ENCODE assay signal across 9 mouse cellular contexts in the genomic region with DNA sequence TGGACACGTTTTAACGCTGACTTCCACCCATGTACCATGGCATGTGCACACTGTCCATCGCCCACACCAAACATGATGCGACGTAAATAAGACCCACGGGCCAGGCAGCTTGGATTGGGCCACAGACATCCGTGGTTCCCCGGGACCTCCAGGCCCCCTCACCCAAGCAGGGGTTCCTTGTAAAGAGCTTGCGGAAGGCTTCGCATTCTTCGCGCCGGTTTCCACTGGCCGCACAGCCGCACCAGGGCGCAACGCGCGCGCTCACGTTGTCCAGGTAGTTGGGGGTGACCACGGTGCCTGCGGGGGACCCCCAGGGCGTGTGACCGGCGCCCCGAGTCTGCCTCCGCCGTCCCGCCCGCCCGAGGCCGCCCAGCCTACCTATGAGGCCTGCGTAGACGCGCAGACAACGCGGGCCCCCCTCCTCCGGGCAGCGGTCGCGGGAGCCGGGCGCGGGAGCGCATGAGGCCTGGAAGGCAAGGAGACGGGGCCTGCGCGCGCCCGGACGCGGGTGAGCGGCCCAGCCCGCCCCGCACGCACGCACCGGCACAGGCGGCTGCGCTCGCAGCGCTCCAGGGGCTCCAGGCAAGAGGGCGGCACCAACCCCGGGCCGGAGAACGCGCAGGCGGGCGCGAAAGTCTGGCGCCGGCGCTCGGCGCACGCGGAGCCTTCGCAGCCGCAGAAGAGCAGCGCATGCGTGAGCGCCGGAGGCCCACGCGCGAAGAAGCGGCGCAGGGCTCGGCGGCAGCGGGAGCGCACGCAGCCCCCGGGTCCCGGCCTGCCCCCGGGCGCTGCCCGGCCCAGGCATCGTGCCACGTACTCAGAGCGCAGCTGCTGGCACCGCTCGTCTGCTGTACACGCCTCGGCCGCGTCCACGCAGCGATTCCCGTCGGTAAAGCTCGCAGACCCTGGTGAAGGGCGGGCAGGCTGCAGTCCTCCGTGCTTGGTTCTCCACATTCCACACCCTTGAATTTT. TPM values are rescaled to one million over a fixed set of nuclear protein-coding genes. Genes with fewer than 3 reads are reported as not detected.
DNase-seq lines count a peak whose midpoint lies in the region; ATAC-seq and TF ChIP-seq lines count a peak whose summit lies in the region.
"Had no signal": no experiment of that assay in that cellular context is flagged by ENCODE, and none has a peak within 500 bp of the region (broad histone marks: within the 10 kb centered on the region; RNA-seq: fewer than 3 reads in every experiment).

No protein-coding gene starts in this region.

- intact Hi-C loops in gastrocnemius, adult 2 months (cut with DNase I), result no loop called here

- H3K27ac ChIP-seq in gastrocnemius, adult 2 months, result peak overlapping the region; percentile 51
- no peak overlapping the region for H3K27ac ChIP-seq in bone marrow macrophage, adult 2 months (ENCODE audit: insufficient read depth, low read depth, low read length)
- H3K27ac ChIP-seq in forebrain, embryonic 12.5 days, result no peak overlapping the region
- peak overlapping the region; percentile 77 for H3K27ac ChIP-seq in hindbrain, postnatal 0 days
- H3K27ac ChIP-seq in limb, embryonic 11.5 days (replicated peaks; ENCODE audit: low read depth, low read length), result no peak overlapping the region
- H3K27ac ChIP-seq in olfactory bulb, adult 2 months (ENCODE audit: insufficient read depth, low read depth, low read length), result peak overlapping the region; percentile 59

- no peak for TF ChIP-seq POLR2A in bone marrow macrophage, adult 2 months (IDR thresholded peaks at IDR 0.05; ENCODE audit: borderline replicate concordance, low read depth, low read length)
- TF ChIP-seq POLR2A in olfactory bulb, adult 2 months (IDR thresholded peaks at IDR 0.05; ENCODE audit: insufficient read depth, low read depth, low read length), result peak; percentile 73

- peaks cover 19% of the 10 kb centered on the region for H3K4me1 ChIP-seq in bone marrow macrophage, adult 2 months (ENCODE audit: control insufficient read depth, insufficient read depth, low read length)
- H3K4me1 ChIP-seq in forebrain, embryonic 12.5 days, result peaks cover 19% of the 10 kb centered on the region
- peaks cover 6% of the 10 kb centered on the region; the same call in 1 of the 2 replicates for H3K4me1 ChIP-seq in hindbrain, postnatal 0 days (ENCODE audit: insufficient read depth, low read length)
- H3K4me1 ChIP-seq in limb, embryonic 11.5 days (ENCODE audit: control insufficient read depth, insufficient read depth, low read length), result 0 out of 2 replicates have a peak, but pooled peaks cover 8% of the 10 kb centered on the region
- peaks cover 22% of the 10 kb centered on the region for H3K4me1 ChIP-seq in olfactory bulb, adult 2 months (ENCODE audit: control insufficient read depth, insufficient read depth, low read length)

- peak overlapping the region; percentile 74 for H3K4me3 ChIP-seq in gastrocnemius, adult 2 months
- H3K4me3 ChIP-seq in bone marrow macrophage, adult 2 months (ENCODE audit: insufficient read depth, low read length), result peak overlapping the region; percentile 58
- peak overlapping the region; percentile 57 for H3K4me3 ChIP-seq in forebrain, embryonic 12.5 days (replicated peaks)
- peak overlapping the region; percentile 56 for H3K4me3 ChIP-seq in hindbrain, postnatal 0 days (ENCODE audit: low read length)
- H3K4me3 ChIP-seq in limb, embryonic 11.5 days (ENCODE audit: low read depth, low read length), result peak overlapping the region; percentile 56
- H3K4me3 ChIP-seq in olfactory bulb, adult 2 months (ENCODE audit: insufficient read depth, low read depth, low read length), result peak overlapping the region; percentile 65

- no peak for TF ChIP-seq CTCF in gastrocnemius, adult 2 months (IDR thresholded peaks at IDR 0.05)
- no peak for TF ChIP-seq CTCF in bone marrow macrophage, adult 2 months (IDR thresholded peaks at IDR 0.05; ENCODE audit: low read depth, low read length)
- TF ChIP-seq CTCF in hindbrain, postnatal 0 days (IDR thresholded peaks at IDR 0.05; ENCODE audit: low read depth), result no peak
- TF ChIP-seq CTCF in olfactory bulb, adult 2 months (IDR thresholded peaks at IDR 0.05; ENCODE audit: insufficient read depth, low read depth, low read length), result no peak

- H3K9me3 ChIP-seq in forebrain, embryonic 12.5 days, result no peaks in the 10 kb centered on the region
- H3K9me3 ChIP-seq in hindbrain, postnatal 0 days (ENCODE audit: low read length), result no peaks in the 10 kb centered on the region
- no peaks in the 10 kb centered on the region for H3K9me3 ChIP-seq in limb, embryonic 11.5 days (ENCODE audit: control insufficient read depth, low read length)

- peak; percentile 66 for DNase-seq in gastrocnemius, adult 2 months
- DNase-seq in gastrocnemius, postnatal 25 days, result no peak
- peak; percentile 86 for DNase-seq in hindbrain, postnatal 0 days (ENCODE audit: low spot score)
- DNase-seq in limb, embryonic 11.5 days (ENCODE audit: low spot score), result peak; percentile 60

- 3% methylated on average over 113 of the region's 115 CpGs for WGBS in forebrain, embryonic 12.5 days
- WGBS in hindbrain, postnatal 0 days, result 3% methylated on average over 107 of the region's 115 CpGs
- 3% methylated on average over 100 of the region's 115 CpGs for WGBS in limb, embryonic 11.5 days
- WGBS in olfactory bulb, adult 2 months, result 2% methylated on average over 115 of the region's 115 CpGs

- H3K4me2 ChIP-seq in forebrain, embryonic 12.5 days, result peak overlapping the region; percentile 87
- H3K4me2 ChIP-seq in hindbrain, postnatal 0 days (ENCODE audit: low read depth, low read length), result peak overlapping the region; percentile 90
- peak overlapping the region; percentile 99 for H3K4me2 ChIP-seq in limb, embryonic 11.5 days (ENCODE audit: low read depth, severe bottlenecking)

- no peaks in the 10 kb centered on the region for H3K36me3 ChIP-seq in forebrain, embryonic 12.5 days (replicated peaks)
- H3K36me3 ChIP-seq in hindbrain, postnatal 0 days (ENCODE audit: insufficient read depth, low read length), result no peaks in the 10 kb centered on the region
- H3K36me3 ChIP-seq in limb, embryonic 11.5 days (ENCODE audit: control insufficient read depth, insufficient read depth, low read length), result no peaks in the 10 kb centered on the region

- peak; percentile 79 for ATAC-seq in forebrain, embryonic 12.5 days (ENCODE audit: low FRiP score)
- ATAC-seq in hindbrain, postnatal 0 days, result peak; percentile 85
- peak; percentile 65; the same call in 1 of the 2 replicates for ATAC-seq in limb, embryonic 11.5 days (ENCODE audit: insufficient number of reproducible peaks, low FRiP score, low TSS enrichment, low read depth)
- ATAC-seq in megakaryocyte-erythroid progenitor cell, adult 5-6 weeks (replicated peaks; ENCODE audit: low FRiP score, low TSS enrichment, poor library complexity, severe bottlenecking), result no peak

- H3K27me3 ChIP-seq in forebrain, embryonic 12.5 days, result peaks cover 60% of the 10 kb centered on the region
- H3K27me3 ChIP-seq in hindbrain, postnatal 0 days (ENCODE audit: insufficient read depth, low read length), result no peaks in the 10 kb centered on the region
- H3K27me3 ChIP-seq in limb, embryonic 11.5 days (ENCODE audit: control insufficient read depth, insufficient read depth, low read length), result peaks cover 31% of the 10 kb centered on the region

- peak overlapping the region; percentile 60 for H3K9ac ChIP-seq in forebrain, embryonic 12.5 days
- peak overlapping the region; percentile 73 for H3K9ac ChIP-seq in hindbrain, postnatal 0 days (replicated peaks; ENCODE audit: low read length)
- peak overlapping the region; percentile 70 for H3K9ac ChIP-seq in limb, embryonic 11.5 days (ENCODE audit: low read length)

RNA-seq across cellular contexts. Expression of gene Gfra4, which starts 1.7 kb away (rescaled TPM):
- total RNA-seq in gastrocnemius, adult 2 months (2021), result 1 to 10 TPM; 1.1 to 1.7 TPM
- total RNA-seq in gastrocnemius, postnatal 25 days (2021), result 1 to 10 TPM; 1.8 to 3.2 TPM
- polyA plus RNA-seq in bone marrow macrophage, adult 2 months (2012; ENCODE audit: insufficient read depth, insufficient read length, missing spikeins), result 0.96 and 1.5 TPM in 2 replicates
- 6.0 and 7.6 TPM in 2 replicates for polyA plus RNA-seq in forebrain, embryonic 12.5 days (2016; fragmentation: Nextera tagmentation; extraction: Ambion mirVana)
- total RNA-seq in hindbrain, postnatal 0 days (2014; rRNA removed), result 72.6 and 83.3 TPM in 2 replicates
- 52.0 and 57.1 TPM in 2 replicates for polyA plus RNA-seq in hindbrain, postnatal 0 days (2015; fragmentation: Nextera tagmentation; extraction: Ambion mirVana)
- 10.3 and 10.9 TPM in 2 replicates for polyA plus RNA-seq in limb, embryonic 11.5 days (2014; fragmentation: Nextera tagmentation; extraction: Ambion mirVana)
- polyA plus RNA-seq in olfactory bulb, adult 2 months (2012; ENCODE audit: insufficient read depth, insufficient read length, low replicate concordance, missing spikeins), result not detected in 2 replicates
- not detected in 2 replicates for total RNA-seq in megakaryocyte-erythroid progenitor cell, adult 5-6 weeks (2014; fragmentation: Nextera tagmentation)
- not detected in 2 replicates for total RNA-seq in megakaryocyte-erythroid progenitor cell, adult 5-6 weeks (2017)

RNA-seq across cellular contexts. Expression of gene Adam33, which starts 22.5 kb away (rescaled TPM):
- 1 to 10 TPM; 2.5 TPM for total RNA-seq in gastrocnemius, adult 2 months (2021)
- total RNA-seq in gastrocnemius, postnatal 25 days (2021), result 1 to 10 TPM; 1.7 to 4.7 TPM
- 12.8 and 13.6 TPM in 2 replicates for polyA plus RNA-seq in bone marrow macrophage, adult 2 months (2012; ENCODE audit: insufficient read depth, insufficient read length, missing spikeins)
- 0.97 and 1.5 TPM in 2 replicates for polyA plus RNA-seq in forebrain, embryonic 12.5 days (2016; fragmentation: Nextera tagmentation; extraction: Ambion mirVana)
- 0.72 and 1.9 TPM in 2 replicates for total RNA-seq in hindbrain, postnatal 0 days (2014; rRNA removed)
- polyA plus RNA-seq in hindbrain, postnatal 0 days (2015; fragmentation: Nextera tagmentation; extraction: Ambion mirVana), result 1.5 and 1.8 TPM in 2 replicates
- 0.47 and 0.72 TPM in 2 replicates for polyA plus RNA-seq in limb, embryonic 11.5 days (2014; fragmentation: Nextera tagmentation; extraction: Ambion mirVana)
- not detected in 2 replicates for polyA plus RNA-seq in olfactory bulb, adult 2 months (2012; ENCODE audit: insufficient read depth, insufficient read length, low replicate concordance, missing spikeins)
- 0.76 TPM in 1 of 2 replicates, not detected in the other for total RNA-seq in megakaryocyte-erythroid progenitor cell, adult 5-6 weeks (2014; fragmentation: Nextera tagmentation)
- not detected in 2 replicates for total RNA-seq in megakaryocyte-erythroid progenitor cell, adult 5-6 weeks (2017)
- polyA plus RNA-seq: C2C12 had no signal

RNA-seq across cellular contexts. Expression of gene Siglec1, which starts 45.4 kb away (rescaled TPM):
- total RNA-seq in gastrocnemius, adult 2 months (2021), result under 1 TPM; 0.36 to 0.39 TPM
- total RNA-seq in gastrocnemius, postnatal 25 days (2021), result 1 to 10 TPM in 1 of 2 experiments, under 1 TPM in 1; 0.64 to 1.2 TPM
- 164 and 219 TPM in 2 replicates for polyA plus RNA-seq in bone marrow macrophage, adult 2 months (2012; ENCODE audit: insufficient read depth, insufficient read length, missing spikeins)
- polyA plus RNA-seq in forebrain, embryonic 12.5 days (2016; fragmentation: Nextera tagmentation; extraction: Ambion mirVana), result 0.06 and 0.09 TPM in 2 replicates
- total RNA-seq in hindbrain, postnatal 0 days (2014; rRNA removed), result 0.75 and 0.99 TPM in 2 replicates
- polyA plus RNA-seq in hindbrain, postnatal 0 days (2015; fragmentation: Nextera tagmentation; extraction: Ambion mirVana), result 0.19 and 0.28 TPM in 2 replicates
- polyA plus RNA-seq in limb, embryonic 11.5 days (2014; fragmentation: Nextera tagmentation; extraction: Ambion mirVana), result 0.03 and 0.07 TPM in 2 replicates
- polyA plus RNA-seq in olfactory bulb, adult 2 months (2012; ENCODE audit: insufficient read depth, insufficient read length, low replicate concordance, missing spikeins), result not detected in 2 replicates
- total RNA-seq in megakaryocyte-erythroid progenitor cell, adult 5-6 weeks (2014; fragmentation: Nextera tagmentation), result 0.22 and 0.48 TPM in 2 replicates
- not detected in 2 replicates for total RNA-seq in megakaryocyte-erythroid progenitor cell, adult 5-6 weeks (2017)

Comparison
In these comparisons a context has a peak if more than half of its experiments do, and no peak if none do; other contexts are left out.
1. H3K27ac ChIP-seq: peak in gastrocnemius, adult 2 months (single experiment), hindbrain, postnatal 0 days (single experiment) and olfactory bulb, adult 2 months (single experiment); none in bone marrow macrophage, adult 2 months (single experiment), forebrain, embryonic 12.5 days (single experiment) and limb, embryonic 11.5 days (single experiment).
2. RNA of gene Siglec1, which starts 45.4 kb away (polyA plus RNA-seq): 164 to 219 TPM in bone marrow macrophage, adult 2 months; 0.19 to 0.28 TPM in hindbrain, postnatal 0 days, 0.06 to 0.09 TPM in forebrain, embryonic 12.5 days, 0.03 to 0.07 TPM in limb, embryonic 11.5 days and not detected in olfactory bulb, adult 2 months; every median in the first group is over 100 times any median in the second.
3. Peak in every context shown above with its lines, with median percentiles within 50 percentile points of each other: H3K4me3 ChIP-seq, H3K4me2 ChIP-seq and H3K9ac ChIP-seq.